Mouse (Mus musculus): ENCODE measurements around the gene Mgat3.
A peak's percentile ranks its signal among the peaks of the same experiment; 100 is the strongest.

Gene Mgat3

GRCm38 (mm10) chr15:80225796-80226195 is 52.3 kb downstream of the Mgat3 start:
- peak in 1 of 2 experiments; percentile 64 for DNase-seq (ENCODE audit: low spot score in 2 of 2)

- peak in 1 of 2 experiments; percentile 64 for DNase-seq (ENCODE audit: low spot score in 2 of 2)
Observed at GRCm38 (mm10) chr15:80228071-80228800, 54.7 kb downstream of the Mgat3 start.

GRCm38 (mm10) chr15:80232331-80232730 is 58.8 kb downstream of the Mgat3 start:
- no peak for DNase-seq (ENCODE audit: low spot score in 2 of 2)

GRCm38 (mm10) chr15:80233053-80233452 is 59.5 kb downstream of the Mgat3 start:
- no peak for DNase-seq (ENCODE audit: low spot score in 2 of 2)

- DNase-seq (ENCODE audit: low spot score in 2 of 2), result peak; percentile 87 to 96
Observed at GRCm38 (mm10) chr15:80233733-80234509, 60.4 kb downstream of the Mgat3 start, which contains the start of gene Mief1. Mief1 (plus strand) TSS chr15:80234018.

- no peak for DNase-seq (ENCODE audit: low spot score in 2 of 2)
Observed at GRCm38 (mm10) chr15:80235535-80235934, 62.0 kb downstream of the Mgat3 start, which contains the start of gene AC140267.1. AC140267.1 (plus strand) TSS chr15:80235835.

- no peak for DNase-seq (ENCODE audit: low spot score in 2 of 2)
Observed at GRCm38 (mm10) chr15:80248135-80248534, 74.6 kb downstream of the Mgat3 start.

- DNase-seq (ENCODE audit: low spot score in 2 of 2), result no peak
Observed at GRCm38 (mm10) chr15:80248596-80248995, 75.1 kb downstream of the Mgat3 start.

- DNase-seq (ENCODE audit: low spot score in 2 of 2), result no peak
Observed at GRCm38 (mm10) chr15:80249672-80250071, 76.2 kb downstream of the Mgat3 start.

GRCm38 (mm10) chr15:80250586-80250985 is 77.1 kb downstream of the Mgat3 start:
- no peak for DNase-seq (ENCODE audit: low spot score in 2 of 2)

GRCm38 (mm10) chr15:80253530-80253929 is 80.0 kb downstream of the Mgat3 start:
- DNase-seq (ENCODE audit: low spot score in 2 of 2), result no peak

- DNase-seq (ENCODE audit: low spot score in 2 of 2), result no peak
Observed at GRCm38 (mm10) chr15:80254207-80254606, 80.7 kb downstream of the Mgat3 start.

- peak; percentile 91 to 96 for DNase-seq (ENCODE audit: low spot score in 2 of 2)
Observed at GRCm38 (mm10) chr15:80254847-80255645, 81.5 kb downstream of the Mgat3 start, which contains the start of gene Atf4. Atf4 (plus strand) TSS chr15:80255184.

GRCm38 (mm10) chr15:80255646-80256121 is 82.2 kb downstream of the Mgat3 start:
- DNase-seq (ENCODE audit: low spot score in 2 of 2), result peak; percentile 63 to 82

GRCm38 (mm10) chr15:80256242-80256641 is 82.7 kb downstream of the Mgat3 start:
- peak in 1 of 2 experiments; percentile 25 for DNase-seq (ENCODE audit: low spot score in 2 of 2)

- DNase-seq (ENCODE audit: low spot score in 2 of 2), result no peak
Observed at GRCm38 (mm10) chr15:80256656-80257601, 83.4 kb downstream of the Mgat3 start.

- DNase-seq (ENCODE audit: low spot score in 2 of 2), result peak in 1 of 2 experiments; percentile 22
Observed at GRCm38 (mm10) chr15:80257602-80258239, 84.2 kb downstream of the Mgat3 start.

GRCm38 (mm10) chr15:80258240-80259170 is 85.0 kb downstream of the Mgat3 start:
- DNase-seq (ENCODE audit: low spot score in 2 of 2), result no peak

Data from cerebellum, postnatal 4 days (tissue).